Mouse (Mus musculus): ENCODE data around the gene Ndst2.

The Ndst2 gene

GRCm38 (mm10) chr14:20733952-20734774, at the start of gene Ndst2:
Gene Ndst2, minus strand, starts transcription at chr14:20734562.
- DNase-seq (ENCODE audit: low spot score in 2 of 2), result peak; percentile 82 to 86

DNA sequence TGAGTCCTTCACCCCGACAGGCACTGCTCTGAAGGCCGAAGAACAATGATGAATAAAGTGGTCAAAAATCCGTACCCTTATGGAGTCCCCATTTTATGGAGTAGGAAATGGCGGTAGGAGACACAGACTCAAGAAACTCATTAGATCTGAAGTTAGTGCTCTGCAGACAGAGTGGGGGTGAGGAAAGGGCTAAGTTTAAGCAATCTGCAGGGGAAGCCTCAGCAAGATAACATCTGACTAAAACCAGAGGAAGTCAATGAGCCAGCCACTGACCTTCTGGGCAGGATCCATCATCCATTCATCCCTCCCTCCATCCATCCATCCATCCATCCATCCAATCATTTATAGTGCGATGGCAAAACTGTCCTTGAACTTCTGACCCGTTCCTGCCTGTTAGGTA, 49.2 kb upstream of the Ndst2 start:
- DNase-seq (ENCODE audit: low spot score in 2 of 2), result no peak

DNA sequence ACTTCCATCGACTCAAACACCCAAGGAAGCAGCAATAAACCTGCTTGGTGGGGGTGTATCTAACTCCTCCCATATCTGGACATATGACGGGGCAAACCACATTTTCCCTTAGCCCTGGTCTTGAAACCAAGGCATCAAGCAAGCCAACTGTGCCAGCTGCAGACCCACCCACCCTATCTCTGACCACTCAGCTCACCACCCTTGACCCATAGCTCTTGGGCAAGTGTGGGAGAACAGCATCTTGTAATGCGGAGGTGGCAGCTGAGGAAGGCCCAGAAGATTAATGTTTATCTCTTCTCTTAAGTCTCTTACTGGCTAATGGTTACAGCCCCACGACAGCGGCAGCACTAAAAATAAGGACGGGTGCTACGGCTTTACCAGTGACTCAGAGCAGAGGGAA, 48.5 kb upstream of the Ndst2 start:
- DNase-seq (ENCODE audit: low spot score in 2 of 2), result no peak

- no peak for DNase-seq (ENCODE audit: low spot score in 2 of 2)
Observed at GRCm38 (mm10) chr14:20780217-20780616, 45.9 kb upstream of the Ndst2 start.

DNA sequence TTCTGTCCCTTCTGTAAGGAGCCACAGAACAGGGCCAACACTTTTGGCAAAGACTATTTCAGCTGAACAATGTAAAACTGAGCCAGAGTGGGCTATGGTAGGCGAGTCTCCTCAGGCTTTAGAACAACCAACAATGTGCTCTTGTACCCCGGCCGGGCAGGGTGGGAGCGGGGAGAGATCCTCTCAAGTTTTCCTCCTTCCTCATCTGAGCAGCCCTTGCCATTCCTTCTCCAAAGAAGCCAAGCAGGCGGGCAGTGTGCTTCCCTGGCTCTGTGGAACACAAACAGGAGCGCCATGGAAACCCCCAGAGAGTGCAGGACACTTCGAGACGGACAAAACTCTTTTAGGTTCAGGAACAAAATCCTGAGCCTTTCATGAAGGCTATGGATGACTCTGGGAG, 44.1 kb upstream of the Ndst2 start:
- no peak for DNase-seq (ENCODE audit: low spot score in 2 of 2)

GRCm38 (mm10) chr14:20775661-20776060, 41.3 kb upstream of the Ndst2 start:
- no peak for DNase-seq (ENCODE audit: low spot score in 2 of 2)

DNA sequence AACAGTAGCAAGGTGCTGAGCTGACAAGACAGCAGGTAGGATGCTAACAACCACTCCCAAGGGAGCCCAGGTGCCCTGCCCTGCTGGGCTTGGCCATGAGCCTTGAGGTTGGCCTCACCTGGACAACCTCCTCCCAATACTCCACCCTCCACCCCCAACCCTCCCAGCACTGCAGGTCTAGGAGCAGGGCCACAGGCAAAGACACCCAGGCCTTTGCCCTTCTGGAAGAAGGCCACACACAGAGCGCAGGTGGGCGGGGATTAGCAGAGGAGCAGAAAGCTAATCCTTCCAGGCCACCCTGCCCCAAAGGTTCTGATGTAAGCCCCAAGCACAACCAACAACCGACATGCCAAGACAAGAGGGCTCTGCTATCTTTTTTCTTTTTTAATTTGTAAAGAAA, 39.0 kb upstream of the Ndst2 start:
- no peak for DNase-seq (ENCODE audit: low spot score in 2 of 2)

DNA sequence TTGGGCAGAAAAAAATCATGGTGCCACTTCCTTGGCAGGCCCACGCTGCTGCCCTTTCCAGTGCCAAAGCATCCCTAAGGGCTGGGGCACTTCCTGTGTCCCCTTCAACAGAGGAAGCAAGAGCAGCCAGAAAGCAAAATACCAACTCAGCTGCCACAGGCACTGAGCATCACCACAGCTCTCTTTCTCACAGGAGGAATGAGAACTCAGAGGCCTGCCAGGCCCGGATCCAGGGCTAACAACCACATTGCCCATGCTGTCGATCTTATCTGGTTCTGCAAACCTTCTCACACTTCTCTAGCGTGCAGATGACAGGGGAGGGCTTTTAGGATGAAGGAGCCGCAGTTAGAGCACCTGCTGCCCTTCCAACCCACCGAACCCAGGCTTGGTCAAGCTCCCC, 38.4 kb upstream of the Ndst2 start:
- DNase-seq (ENCODE audit: low spot score in 2 of 2), result peak; percentile 24 to 44

GRCm38 (mm10) chr14:20771941-20772340, 37.6 kb upstream of the Ndst2 start:
- DNase-seq (ENCODE audit: low spot score in 2 of 2), result no peak

- no peak for DNase-seq (ENCODE audit: low spot score in 2 of 2)
Observed at GRCm38 (mm10) chr14:20768581-20768980, 34.2 kb upstream of the Ndst2 start.

GRCm38 (mm10) chr14:20767936-20768335, 33.6 kb upstream of the Ndst2 start:
- no peak for DNase-seq (ENCODE audit: low spot score in 2 of 2)

GRCm38 (mm10) chr14:20765642-20766258, 31.4 kb upstream of the Ndst2 start:
- DNase-seq (ENCODE audit: low spot score in 2 of 2), result peak; percentile 87 to 90

DNA sequence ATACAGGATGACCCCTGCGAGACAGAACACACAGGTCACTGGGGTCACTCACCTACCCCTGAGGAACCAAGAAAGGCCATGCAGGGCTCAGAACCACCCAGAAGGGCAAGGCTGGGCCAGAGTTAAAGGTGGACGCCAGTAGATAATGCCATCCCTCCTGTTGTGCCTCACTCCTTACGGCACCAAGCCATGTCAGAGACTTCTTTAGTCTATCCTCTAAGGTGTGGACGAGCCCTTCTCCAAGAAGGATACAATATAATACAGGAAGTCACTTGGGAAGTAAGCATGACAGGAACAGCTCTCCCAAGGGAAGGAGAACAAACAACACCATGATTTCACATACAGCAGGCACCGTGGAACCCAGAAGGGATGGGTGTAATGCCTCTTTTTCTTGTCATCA, 30.6 kb upstream of the Ndst2 start:
- no peak for DNase-seq (ENCODE audit: low spot score in 2 of 2)

DNA sequence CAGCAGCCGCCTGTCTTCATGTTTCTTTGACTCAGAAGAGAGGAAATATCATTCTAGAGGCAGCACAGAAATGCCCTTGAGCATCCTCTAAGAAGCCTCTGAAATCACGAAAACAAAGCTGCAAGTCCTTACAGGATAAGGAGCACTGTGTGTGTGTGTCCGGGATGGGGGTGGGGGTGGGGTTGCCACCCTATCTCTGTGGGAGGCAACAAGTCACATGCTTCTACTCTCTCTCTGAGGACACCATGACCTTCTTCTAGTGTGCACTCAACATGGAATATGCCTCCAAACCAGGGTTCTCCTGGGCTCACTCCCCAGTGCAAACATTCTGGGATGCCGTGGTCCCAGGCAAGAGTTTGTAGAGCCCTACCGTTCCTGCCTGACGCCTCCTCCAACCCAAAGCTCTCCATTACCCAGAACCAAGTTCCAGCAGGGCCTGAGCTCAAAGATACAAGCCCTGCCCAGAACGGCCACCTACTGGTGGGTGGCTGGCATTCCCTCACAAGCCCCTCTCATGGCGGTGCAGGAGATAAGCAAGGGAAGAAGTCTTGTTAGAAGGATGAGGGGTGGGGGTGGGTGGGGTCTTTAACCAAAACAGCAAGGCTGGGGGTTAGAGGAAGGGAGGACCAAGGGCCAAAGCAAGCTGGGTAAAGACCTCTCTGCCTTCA, 24.5 kb upstream of the Ndst2 start:
- no peak for DNase-seq (ENCODE audit: low spot score in 2 of 2)

- no peak for DNase-seq (ENCODE audit: low spot score in 2 of 2)
Observed at GRCm38 (mm10) chr14:20757370-20757907, 23.1 kb upstream of the Ndst2 start.

GRCm38 (mm10) chr14:20753792-20754191, 19.4 kb upstream of the Ndst2 start:
- no peak for DNase-seq (ENCODE audit: low spot score in 2 of 2)

DNA sequence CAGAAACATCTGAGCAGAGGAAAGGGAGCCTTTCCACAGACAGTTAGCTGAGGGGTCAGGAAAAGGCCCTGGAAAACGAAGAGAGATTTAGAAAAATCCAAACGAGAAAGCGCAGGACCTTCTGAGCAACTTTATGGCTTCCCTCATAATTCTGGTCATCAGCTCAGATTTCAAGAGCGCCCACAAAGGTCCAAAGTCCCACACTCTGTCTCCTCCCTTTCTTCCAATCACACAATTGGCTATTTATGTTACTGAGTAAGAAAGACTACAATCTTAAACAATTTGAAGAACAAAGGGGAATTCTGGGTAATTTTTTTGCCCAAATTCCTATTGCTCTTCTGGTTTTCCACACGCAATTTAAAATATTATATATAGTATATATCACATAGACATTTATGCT, 16.1 kb upstream of the Ndst2 start:
- no peak for DNase-seq (ENCODE audit: low spot score in 2 of 2)

DNA sequence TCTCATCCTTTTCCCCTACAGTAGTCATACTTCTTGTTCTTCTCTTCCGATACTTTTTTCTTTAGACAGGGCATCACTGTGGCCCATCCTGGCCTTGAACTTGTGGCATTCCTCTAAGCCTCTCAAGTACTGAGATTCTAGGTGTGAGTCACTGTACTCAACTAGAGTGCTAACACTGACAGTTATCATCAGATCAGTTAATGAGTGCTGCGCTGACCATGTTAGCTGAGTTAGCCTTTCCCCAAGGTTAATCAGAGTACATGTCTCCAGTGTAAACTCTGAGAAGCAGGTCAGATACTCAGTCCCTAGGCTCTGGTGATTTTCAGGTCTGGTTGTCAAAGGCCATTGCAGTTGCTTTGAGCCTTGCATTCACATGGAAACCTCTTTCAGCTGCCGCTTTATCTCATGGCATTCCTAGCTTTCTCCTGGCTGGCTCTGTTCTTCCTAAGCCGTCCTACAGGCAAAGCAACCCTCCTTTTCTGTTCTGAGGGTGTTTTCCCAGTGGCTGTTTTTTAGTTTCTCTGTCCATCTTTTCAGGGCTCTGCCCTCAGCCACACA, 15.2 kb upstream of the Ndst2 start:
- no peak for DNase-seq (ENCODE audit: low spot score in 2 of 2)

DNA sequence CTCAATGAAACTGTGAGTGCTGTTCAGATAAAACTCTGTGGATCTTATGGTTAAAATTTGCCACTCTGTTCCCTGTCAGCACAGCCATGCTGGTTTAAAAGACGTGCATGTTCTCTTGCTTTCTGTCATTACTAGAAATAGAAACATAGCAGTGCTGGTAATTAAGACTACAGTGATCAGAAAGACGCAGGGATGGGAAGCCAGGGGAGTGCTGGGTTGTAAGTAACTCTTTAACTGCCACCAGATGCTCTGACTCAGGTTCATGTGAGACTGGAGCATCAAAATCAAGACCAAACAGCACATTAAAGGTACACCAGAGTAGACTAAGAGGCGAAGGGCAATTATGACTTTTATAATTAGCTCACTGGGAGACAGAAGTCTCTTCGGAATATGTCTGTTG, 14.0 kb upstream of the Ndst2 start:
- DNase-seq (ENCODE audit: low spot score in 2 of 2), result no peak

- DNase-seq (ENCODE audit: low spot score in 2 of 2), result no peak
Observed at GRCm38 (mm10) chr14:20746935-20747334, 12.6 kb upstream of the Ndst2 start.

DNA sequence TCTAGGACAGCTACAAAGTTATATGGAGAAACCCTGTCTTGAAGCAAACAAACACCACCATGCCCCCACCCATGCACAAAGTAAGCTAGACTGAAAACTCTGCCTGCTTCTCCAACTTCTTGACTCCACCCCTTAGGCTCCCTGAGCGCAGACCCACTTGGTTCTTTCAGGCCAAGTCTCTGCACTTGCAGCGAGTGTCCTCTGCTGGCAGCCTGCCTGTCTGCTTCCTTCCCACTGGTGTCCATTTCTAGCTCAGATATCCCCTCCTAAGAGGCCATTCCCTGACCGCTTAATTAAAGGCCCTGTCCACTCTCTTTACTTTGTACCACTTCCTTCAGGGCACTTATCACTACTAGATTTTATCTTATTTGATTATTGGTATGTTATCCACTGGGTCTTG, 9.3 kb upstream of the Ndst2 start:
- DNase-seq (ENCODE audit: low spot score in 2 of 2), result no peak

DNA sequence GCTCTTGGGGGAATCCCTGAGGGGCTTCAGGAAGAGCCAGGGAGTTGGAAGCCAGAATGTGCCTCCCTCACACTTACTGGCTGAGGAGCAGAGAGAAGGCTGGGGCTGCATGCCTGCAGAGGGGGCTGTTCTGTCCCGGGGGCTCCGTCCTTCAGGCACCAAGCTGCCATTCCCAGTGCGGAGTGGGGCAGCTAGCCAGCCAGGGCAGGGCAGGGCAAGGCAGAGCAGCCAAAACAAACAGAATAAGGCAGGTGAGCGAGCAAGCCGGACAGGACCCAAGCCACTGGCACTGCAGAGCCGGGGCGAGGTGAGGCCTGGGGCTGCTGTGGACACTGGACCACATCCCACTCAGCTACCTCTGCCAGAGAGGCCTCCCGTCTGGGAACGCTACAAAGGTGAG, 6.9 kb upstream of the Ndst2 start:
- DNase-seq (ENCODE audit: low spot score in 2 of 2), result no peak
